Mouse (Mus musculus) megakaryocyte, adult 5-6 weeks (primary cell): ENCODE data around the gene Itm2b. TPM values are rescaled to one million over a fixed set of nuclear protein-coding genes. Genes with fewer than 3 reads are reported as not detected.

Experiments
- ATAC-seq: 2 replicates; pipeline ENCODE4 v1.8.0; 2016; ENCODE audit warnings: mild to moderate bottlenecking, inconsistent platforms; ENCODE audit not compliant: poor library complexity, severe bottlenecking
- total RNA-seq, 2 experiments: library from RNA; stranded (forward) in 1 of 2; stranded (reverse) in 1 of 2; fragments of 153-499, 151-499 nt in 1 of 2; fragments of 221-1000, 200-1000 nt in 1 of 2; gene quantifications; 2 replicates each; pipeline versions ENCODE4 v1.2.3 to v1.2.4; 2015 to 2017

Gene Itm2b
- total RNA-seq, 2 experiments from 2014 or later, result 1,925 to 2,200 TPM

- ATAC-seq, result no peak
These were observed 14.9 kb downstream of the Itm2b start for GRCm38 (mm10) chr14:73370078-73370670.

GRCm38 (mm10) chr14:73369634-73370033 lies 15.5 kb downstream of the Itm2b start:
- no peak for ATAC-seq

GRCm38 (mm10) chr14:73368966-73369365 lies 16.1 kb downstream of the Itm2b start:
- ATAC-seq, result no peak

- ATAC-seq, result no peak
These were observed 16.9 kb downstream of the Itm2b start for GRCm38 (mm10) chr14:73368221-73368620.

- ATAC-seq, result no peak
These were observed 18.8 kb downstream of the Itm2b start for GRCm38 (mm10) chr14:73366278-73366677.

GRCm38 (mm10) chr14:73363782-73364181 lies 21.3 kb downstream of the Itm2b start:
- peak; percentile 95 for ATAC-seq

- ATAC-seq, result no peak
These were observed 30.4 kb downstream of the Itm2b start for GRCm38 (mm10) chr14:73354700-73355099.

- ATAC-seq, result no peak
These were observed 34.0 kb downstream of the Itm2b start for GRCm38 (mm10) chr14:73351118-73351517.

GRCm38 (mm10) chr14:73350029-73350428 lies 35.1 kb downstream of the Itm2b start:
- ATAC-seq, result no peak

GRCm38 (mm10) chr14:73349061-73349670 lies 35.9 kb downstream of the Itm2b start:
- ATAC-seq, result no peak

- ATAC-seq, result no peak
These were observed 37.8 kb downstream of the Itm2b start for GRCm38 (mm10) chr14:73347302-73347701.

- no peak for ATAC-seq
These were observed 39.5 kb downstream of the Itm2b start for GRCm38 (mm10) chr14:73345614-73346013.

GRCm38 (mm10) chr14:73340051-73340755 lies 44.9 kb downstream of the Itm2b start:
- no peak for ATAC-seq

- ATAC-seq, result peak; percentile 52
These were observed 45.5 kb downstream of the Itm2b start for GRCm38 (mm10) chr14:73339615-73340014.

- ATAC-seq, result no peak
These were observed 48.6 kb downstream of the Itm2b start for GRCm38 (mm10) chr14:73336316-73337080.

GRCm38 (mm10) chr14:73334926-73335805 lies 49.9 kb downstream of the Itm2b start:
- no peak for ATAC-seq

GRCm38 (mm10) chr14:73333880-73334279 lies 51.2 kb downstream of the Itm2b start:
- ATAC-seq, result peak; percentile 87

GRCm38 (mm10) chr14:73331386-73331785 lies 53.7 kb downstream of the Itm2b start:
- no peak for ATAC-seq

- no peak for ATAC-seq
These were observed 55.2 kb downstream of the Itm2b start for GRCm38 (mm10) chr14:73329871-73330270.

GRCm38 (mm10) chr14:73326511-73326910 lies 58.6 kb downstream of the Itm2b start:
- no peak for ATAC-seq
